Mouse (Mus musculus): ENCODE measurements around the gene Tcte3.
A peak's percentile ranks its signal among the peaks of the same experiment; 100 is the strongest.
"Not testable (repeated sequence)": the region's sequence is repeated elsewhere in the genome, so short reads cannot be mapped to it uniquely, and the experiment has no call there.

The Tcte3 gene

DNA sequence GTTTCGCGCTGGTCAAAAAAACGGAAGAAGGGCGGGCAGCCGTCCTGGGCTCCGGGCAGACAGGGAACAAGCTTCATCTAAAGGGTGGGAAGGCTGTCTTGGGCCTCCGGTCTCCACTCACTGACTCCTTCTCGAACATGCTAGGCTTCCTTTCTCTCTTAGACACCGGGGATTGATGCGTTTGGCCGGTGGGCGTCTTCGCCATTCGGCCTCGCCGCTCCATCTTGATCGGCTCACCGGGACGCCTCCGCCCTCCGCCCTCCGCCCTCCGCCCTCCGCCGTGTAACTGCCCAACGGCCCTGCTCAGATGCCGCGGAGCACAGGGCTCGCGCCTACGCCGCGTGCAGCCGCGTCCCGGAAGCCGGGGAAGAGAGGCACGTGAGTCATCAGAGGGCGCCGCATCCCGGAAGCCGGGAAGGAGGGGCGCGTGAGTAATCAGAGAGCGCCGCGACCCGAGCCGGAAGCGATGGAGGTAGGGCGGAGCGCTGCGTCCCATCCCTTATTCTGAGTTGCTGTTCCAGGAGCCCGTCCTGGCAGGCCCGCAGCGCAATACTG lies at the start of gene Tcte3, which contains the start of the genes Ermard and Gm3448:
Tcte3 (minus strand) TSS at position 314 of the 555 bp plus-strand sequence.
Ermard (plus strand) TSS at position 34 of the 555 bp plus-strand sequence.
Gm3448 (minus strand) TSS at position 363 of the 555 bp plus-strand sequence.
- not testable (repeated sequence) for DNase-seq (ENCODE audit: low spot score)

- no peak for DNase-seq (ENCODE audit: low spot score)
These were observed 47.3 kb upstream of the Tcte3 start for GRCm38 (mm10) chr17:15088591-15089001.

DNA sequence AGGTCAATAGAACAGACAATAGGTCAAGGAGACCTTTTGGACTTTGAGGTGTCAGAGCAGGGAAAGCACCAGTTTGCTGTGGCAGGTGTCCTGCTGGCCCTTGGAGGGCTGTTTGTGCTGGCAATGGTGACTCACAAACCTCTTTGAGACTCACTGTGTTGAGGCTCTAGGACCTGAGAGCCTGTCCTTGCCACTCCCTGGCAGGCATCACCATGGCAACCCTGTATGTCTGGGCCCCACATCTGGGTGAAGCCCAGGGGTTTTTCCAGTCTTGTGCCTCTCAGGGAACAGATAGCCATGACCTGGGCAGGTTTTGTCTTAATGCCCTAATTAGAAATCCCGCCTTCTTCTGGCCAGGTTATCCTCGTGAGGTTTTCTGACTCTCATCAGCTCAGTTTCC lies 46.9 kb upstream of the Tcte3 start:
- DNase-seq (ENCODE audit: low spot score) = no peak

GRCm38 (mm10) chr17:15085006-15085405 lies 43.7 kb upstream of the Tcte3 start:
- DNase-seq (ENCODE audit: low spot score) = no peak

GRCm38 (mm10) chr17:15084226-15084848 lies 43.0 kb upstream of the Tcte3 start:
- DNase-seq (ENCODE audit: low spot score) = no peak

- DNase-seq (ENCODE audit: low spot score) = no peak
These were observed 36.2 kb upstream of the Tcte3 start for GRCm38 (mm10) chr17:15077536-15077935.

- DNase-seq (ENCODE audit: low spot score) = peak; percentile 76
These were observed 33.7 kb upstream of the Tcte3 start for GRCm38 (mm10) chr17:15075033-15075432.

- DNase-seq (ENCODE audit: low spot score) = no peak
These were observed 30.9 kb upstream of the Tcte3 start for GRCm38 (mm10) chr17:15072211-15072610.

DNA sequence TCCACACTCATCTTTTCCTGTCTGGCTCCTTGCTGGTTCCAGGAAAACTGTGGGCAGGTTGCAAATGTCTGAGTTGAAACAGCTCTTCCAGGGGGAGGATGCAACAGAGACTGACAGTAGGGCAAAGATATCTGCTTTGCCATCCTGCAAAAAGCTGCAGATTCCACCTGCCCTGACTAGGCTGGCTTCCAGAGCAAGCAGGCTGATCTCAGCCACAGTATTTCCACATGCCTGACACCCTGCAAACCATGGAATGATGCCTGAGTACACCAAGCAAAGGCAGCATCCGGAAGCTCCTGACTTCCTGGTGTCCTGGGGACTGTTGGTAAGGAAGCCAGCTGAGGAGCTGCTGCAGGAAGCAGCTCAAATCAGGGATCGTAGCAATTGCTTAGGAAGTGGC lies 27.8 kb upstream of the Tcte3 start:
- no peak for DNase-seq (ENCODE audit: low spot score)

- peak; percentile 69 for DNase-seq (ENCODE audit: low spot score)
These were observed 26.9 kb upstream of the Tcte3 start for GRCm38 (mm10) chr17:15068040-15068792.

- no peak for DNase-seq (ENCODE audit: low spot score)
These were observed 25.6 kb upstream of the Tcte3 start for GRCm38 (mm10) chr17:15066911-15067310.

DNA sequence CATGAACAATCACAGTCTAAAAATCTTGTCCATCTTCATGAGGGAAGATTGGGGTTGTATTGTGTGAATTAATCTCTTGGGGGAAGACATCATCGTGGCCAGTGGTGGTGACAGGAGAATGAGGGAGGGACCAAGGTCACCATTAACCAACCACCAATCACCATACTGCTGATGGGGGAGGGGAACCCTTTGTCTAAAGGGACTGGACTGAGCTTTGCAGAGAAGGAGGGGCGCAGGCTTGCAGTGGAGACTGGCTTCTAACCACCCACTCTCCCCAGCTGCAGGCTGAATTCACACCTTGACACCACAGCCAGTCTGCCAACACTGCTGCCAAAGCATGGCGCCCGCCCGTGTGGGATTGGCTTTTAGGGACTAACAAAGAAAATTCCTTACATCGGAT lies 24.8 kb upstream of the Tcte3 start:
- DNase-seq (ENCODE audit: low spot score) = no peak

DNA sequence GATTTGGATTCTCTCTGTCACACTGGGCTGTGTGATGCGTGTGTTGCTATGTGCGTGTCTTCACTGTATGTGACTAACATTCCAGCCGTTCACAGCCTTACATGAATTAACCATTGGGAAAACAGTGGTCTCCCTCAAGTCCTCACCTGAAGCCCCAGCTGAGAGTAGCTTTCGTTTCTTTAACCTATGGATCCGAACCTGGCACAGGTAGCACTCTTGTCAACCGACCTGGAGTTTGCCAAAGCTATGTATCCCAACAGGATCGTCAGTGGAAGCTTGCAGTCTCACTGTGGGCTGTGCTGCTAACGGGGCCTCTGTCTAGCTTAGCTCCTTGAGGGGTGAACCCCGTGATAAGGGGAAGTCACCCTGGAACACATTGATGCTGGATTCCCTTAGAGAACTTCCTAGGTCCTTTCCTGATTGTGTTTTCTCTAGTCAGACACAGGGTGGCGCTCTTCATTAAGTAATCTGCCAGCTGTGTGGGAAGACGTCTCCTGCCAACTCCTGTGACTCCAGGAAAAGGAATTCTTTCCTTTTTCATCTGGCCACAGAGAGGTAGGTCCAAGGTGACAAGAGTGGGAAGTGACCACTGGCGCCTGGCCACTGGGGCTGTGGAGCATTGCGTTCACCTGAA lies 24.2 kb upstream of the Tcte3 start:
- peak; percentile 58 for DNase-seq (ENCODE audit: low spot score)

GRCm38 (mm10) chr17:15060356-15060755 lies 19.1 kb upstream of the Tcte3 start:
- no peak for DNase-seq (ENCODE audit: low spot score)

DNA sequence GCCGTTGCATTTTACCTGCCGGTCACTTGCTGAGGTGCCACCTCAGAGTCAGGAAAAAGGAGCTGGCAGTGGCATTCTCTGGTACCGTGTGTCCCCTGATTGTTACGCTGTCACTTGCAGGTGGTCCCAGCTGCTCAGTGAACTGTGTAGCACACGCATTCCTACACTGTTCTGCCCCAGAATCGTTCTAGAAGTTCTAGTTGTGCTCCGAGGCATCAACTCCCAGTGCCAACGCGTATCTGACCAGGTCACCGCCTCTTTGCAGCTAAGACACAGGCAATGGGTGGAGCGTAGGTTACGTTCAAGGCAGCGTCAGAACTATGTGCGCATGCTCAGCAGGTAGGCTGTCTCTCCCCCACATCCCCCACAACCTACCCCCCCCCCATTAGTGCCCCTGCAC lies 18.4 kb upstream of the Tcte3 start:
- DNase-seq (ENCODE audit: low spot score) = no peak

DNA sequence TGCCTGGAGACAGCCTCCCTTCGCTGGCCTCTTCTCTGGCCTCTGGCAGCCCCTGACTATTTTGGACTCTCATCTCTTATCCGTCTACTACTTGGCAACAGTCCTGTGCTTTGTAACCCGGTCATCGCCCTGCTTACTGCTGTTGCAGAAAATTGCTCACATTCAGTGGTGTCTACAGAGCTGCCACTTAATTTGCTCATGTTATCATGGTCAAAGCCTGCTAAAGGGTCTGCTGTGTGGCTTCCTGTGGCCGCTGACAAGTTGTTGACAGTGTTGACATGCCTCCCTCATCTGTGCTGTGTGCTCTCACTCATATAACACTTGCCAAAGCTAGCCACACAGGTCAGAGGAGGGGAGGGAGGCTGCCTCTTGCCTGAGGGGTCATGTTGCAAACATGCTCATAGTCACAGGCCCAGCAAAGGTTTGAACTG lies 16.9 kb upstream of the Tcte3 start:
- no peak for DNase-seq (ENCODE audit: low spot score)

DNA sequence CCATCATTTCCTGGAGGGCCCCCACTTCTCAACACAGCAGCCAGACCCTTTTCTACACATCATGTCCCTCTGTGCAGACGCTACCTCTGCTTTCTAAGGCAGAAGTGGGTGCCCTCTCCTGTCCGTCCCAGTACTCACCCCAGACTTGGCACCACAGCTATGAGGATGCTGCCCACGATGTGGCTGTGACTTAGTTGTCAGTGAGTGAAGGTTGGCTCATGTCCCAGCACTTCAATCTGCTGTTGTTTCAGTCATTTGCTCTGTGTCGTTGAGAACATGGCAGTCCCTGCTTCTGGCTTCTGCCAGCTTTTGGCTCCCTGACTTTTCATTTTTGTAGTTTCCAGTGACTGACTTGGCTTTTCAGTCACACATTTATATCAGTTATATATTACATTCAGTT lies 14.6 kb upstream of the Tcte3 start:
- no peak for DNase-seq (ENCODE audit: low spot score)

- not testable (repeated sequence) for DNase-seq (ENCODE audit: low spot score)
These were observed 12.5 kb upstream of the Tcte3 start for GRCm38 (mm10) chr17:15053829-15054200.

GRCm38 (mm10) chr17:15053183-15053828 lies 12.0 kb upstream of the Tcte3 start:
- not testable (repeated sequence) for DNase-seq (ENCODE audit: low spot score)

DNA sequence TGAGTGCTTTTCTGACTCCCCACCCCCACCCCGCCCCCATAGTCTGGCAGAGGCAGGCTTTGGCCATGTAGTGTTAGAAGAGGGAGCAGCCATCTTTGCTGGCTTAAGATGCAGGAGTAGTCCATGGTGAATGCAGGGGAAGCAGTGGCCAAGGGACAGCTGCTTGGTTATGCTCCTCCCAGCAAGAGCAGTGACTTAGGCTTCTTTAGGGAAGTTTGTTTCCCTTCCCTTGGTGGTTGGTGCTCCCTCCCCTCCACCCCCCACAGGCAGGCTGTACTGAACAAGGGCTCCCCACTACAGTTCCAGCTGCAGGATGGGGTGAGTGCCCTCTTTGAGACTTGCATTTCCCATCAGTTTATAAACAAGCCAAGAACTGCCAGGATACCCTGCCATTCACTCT lies 11.5 kb upstream of the Tcte3 start:
- not testable (repeated sequence) for DNase-seq (ENCODE audit: low spot score)

GRCm38 (mm10) chr17:15050338-15050737 lies 9.1 kb upstream of the Tcte3 start:
- not testable (repeated sequence) for DNase-seq (ENCODE audit: low spot score)

GRCm38 (mm10) chr17:15040455-15040854 lies 833 bp downstream of the Tcte3 start:
- not testable (repeated sequence) for DNase-seq (ENCODE audit: low spot score)

Data from yolk sac, embryonic 10.5 days (tissue).